Mouse (Mus musculus) testis, postnatal 14 days (tissue): ENCODE measurements around the gene Cnih1.
"Not testable (repeated sequence)": the region's sequence is repeated elsewhere in the genome, so short reads cannot be mapped to it uniquely, and the experiment has no call there.

Experiments used
- DNase-seq: peaks from one replicate; pipeline ENCODE4 v3.0.0; 2021; ENCODE audit warnings: low spot score

Gene Cnih1

GRCm38 (mm10) chr14:46787787-46788504 is at the start of gene Cnih1:
Gene Cnih1 (minus strand): TSS chr14:46788411.
- DNase-seq: peak; percentile 90

DNA sequence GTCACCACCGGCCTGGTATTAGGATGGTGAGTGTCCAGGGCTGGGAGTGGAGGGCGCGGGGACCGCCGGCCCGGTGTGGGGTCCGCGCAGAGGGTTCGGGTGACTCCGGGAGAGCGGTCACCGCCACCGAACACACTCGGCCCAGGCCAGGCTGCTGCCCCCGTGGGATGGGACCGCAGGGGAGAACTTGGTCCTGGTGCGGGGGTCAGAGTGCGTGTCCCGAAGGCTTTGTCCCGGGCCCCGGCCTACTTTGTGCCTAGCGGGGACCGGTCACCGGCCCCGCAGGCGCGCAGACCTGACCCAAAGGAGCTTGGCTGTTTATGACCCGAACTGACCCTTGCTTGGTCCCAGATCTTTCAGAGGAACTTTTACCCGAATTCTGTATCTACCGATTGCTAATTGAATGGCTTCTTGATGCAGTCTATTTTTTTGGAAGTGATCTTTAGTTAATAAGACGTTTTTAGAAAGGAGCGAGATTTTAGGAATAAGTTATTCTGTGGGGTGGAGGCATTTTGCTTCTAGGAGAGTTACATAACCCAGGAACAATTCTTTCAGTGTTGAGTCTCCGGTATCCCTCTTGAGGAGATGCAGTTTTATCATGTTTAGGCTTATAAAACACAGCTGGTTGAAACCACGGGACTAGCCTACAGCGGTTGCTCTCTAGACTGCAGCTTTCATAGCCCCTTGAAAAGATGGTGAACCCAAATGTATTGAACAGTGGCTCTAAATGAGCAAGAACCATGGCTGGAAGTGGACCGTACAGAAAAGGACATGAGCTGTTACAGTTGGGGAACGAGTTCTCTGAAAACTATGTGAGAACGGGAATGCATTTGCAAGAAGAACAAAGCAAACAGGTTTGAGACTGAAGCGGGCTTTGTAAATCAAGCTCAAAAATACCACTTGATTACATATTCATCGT is 44.4 kb upstream of the Cnih1 start:
- no peak for DNase-seq

DNA sequence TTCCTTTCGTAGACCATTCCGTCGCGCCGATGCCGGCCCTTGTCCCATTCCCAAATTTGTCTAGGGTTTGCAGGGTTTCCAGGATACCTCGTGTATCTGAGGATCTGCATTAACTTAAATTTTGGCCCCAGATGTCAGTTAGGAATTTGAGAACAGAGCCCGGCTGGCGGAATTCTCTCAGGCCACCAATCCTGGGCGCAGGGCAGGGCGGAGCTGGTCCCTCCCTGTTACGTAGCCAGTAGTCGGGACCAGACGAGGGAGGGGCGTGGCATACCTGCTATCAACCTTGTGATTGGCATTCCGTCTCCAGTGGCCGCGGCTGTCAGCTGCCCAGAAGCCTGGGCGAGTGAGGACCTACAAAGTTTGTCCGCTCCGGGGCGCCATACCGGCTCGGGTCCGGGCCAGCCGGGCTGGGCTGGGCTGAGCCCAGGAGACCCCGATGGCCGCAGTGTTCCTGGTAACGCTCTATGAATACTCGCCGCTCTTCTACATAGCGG is 43.7 kb upstream of the Cnih1 start, which contains the start of gene Cgrrf1:
Cgrrf1 (plus strand) TSS at position 289 of the 497 bp plus-strand sequence.
- DNase-seq: peak; percentile 96

DNA sequence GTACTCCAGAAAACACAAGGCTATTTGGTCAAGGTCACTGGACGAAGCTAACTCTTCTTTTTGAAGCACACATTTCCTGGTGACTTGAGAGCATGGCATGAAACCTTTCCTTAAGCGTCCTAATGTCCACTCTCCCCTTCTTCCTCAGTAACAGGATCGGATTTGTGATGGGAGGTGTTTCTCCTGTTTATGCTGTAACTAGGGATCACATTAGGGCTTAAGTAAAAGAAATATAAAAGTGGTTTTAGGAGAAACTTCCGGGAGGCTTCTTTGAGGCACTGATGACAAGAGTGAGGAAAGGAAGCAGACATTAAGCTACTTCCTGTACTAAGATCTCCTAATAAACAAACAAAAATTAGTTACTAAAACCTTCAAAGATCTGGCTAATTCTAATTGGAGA is 43.1 kb upstream of the Cnih1 start:
- no peak for DNase-seq

DNA sequence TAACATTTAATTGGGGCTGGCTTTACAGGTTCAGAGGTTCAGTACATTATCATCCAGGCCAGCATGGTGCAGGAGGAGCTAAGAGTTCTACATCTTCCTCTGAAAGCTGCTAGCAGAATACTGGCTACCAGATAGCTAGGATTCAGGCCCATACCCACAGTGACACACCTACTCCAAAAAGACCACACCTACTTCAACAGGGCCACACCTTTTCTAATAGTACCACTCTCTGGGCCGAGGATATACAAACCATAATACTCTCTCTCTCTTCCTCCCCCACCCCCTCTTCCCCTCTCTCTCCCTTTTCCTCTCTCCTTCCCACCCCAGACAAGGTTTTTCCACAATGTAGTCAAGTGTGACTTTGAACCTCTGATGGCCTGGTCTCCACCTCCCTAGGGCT is 39.2 kb upstream of the Cnih1 start:
- DNase-seq: no peak

- DNase-seq: no peak
These were observed 35.8 kb upstream of the Cnih1 start for GRCm38 (mm10) chr14:46823996-46824395.

- DNase-seq: peak; percentile 93
These were observed 33.9 kb upstream of the Cnih1 start, which contains the start of gene Gmfb for GRCm38 (mm10) chr14:46821873-46822716. Gene Gmfb (minus strand): TSS chr14:46822242.

DNA sequence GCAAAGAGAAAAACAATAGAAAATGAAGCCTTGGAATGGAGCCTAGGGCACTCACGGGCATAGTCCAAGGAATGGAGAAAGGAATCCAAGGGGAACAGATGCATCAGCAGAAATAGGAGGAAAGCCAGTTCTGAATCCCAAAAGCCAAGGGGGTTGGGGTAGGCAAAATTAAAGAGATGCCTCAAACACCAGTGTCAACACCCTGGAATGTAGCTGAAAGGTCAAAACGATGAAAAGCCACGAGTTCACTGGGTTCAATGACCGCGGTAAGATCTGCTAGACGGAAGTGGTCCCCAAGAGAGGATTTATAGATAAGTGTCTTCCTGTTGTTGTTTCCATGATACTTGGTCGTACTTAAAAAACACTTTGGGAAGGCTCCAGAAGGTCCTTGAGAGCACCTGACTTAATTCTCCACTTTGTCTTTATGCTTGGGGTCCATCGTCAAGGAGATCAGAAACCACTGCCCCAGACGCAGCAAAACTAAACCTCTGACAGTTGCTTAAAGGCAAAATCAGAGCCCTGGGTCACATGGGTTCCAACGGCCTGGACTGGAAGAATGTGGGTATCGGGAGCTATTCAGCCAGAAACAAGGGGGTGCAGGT is 33.2 kb upstream of the Cnih1 start:
- no peak for DNase-seq

GRCm38 (mm10) chr14:46819961-46820360 is 31.8 kb upstream of the Cnih1 start:
- DNase-seq: not testable (repeated sequence)

DNA sequence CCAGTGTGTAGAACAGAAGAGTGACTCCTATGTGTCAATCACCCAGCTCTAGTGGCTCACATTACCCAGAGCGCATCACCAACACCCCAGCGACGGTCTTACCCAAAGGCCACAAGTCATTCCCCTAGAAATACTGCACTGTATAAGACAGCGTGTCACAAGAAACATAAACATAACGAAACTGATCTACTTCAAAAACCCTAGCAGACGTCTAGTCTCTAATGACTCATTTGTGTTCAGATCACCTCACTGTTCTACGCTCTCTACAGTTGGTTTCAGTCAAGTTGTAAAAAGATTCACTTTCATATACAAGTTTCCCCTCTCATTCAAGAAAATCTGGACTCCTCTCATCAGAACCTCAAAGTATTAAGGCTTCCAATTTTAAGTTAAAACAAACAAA is 30.5 kb upstream of the Cnih1 start:
- no peak for DNase-seq

DNA sequence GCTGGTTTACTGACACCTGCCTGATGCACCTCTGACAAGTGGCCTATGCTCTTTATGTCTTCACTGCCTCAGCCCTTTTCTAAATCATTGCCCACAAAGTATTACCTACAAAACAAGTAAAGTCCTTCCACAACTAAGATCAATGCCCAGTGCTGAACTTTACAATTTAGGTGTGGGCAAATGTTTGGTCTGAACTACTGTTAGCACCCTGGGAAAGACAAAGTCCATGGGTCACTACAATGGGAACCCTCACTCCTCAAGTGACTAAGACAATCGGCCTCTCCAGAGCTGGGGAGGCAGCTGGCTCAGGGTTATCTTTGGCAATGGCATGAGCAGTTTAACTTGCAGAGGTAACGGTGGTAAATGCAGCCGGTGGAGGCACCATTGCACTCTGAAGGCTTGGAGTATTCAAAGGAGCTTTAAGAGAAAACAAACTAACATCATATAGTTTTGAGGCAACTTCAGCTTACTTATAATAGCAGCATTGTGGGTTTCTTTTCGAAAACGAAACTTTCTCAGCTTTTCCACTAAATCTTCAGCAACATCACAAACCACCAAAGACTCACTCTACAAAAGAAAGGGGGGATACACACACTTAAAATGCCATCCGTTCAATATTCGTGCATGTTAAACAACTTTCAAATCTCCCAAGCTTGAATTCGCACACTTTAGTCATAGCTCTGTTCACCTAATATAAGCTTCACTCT is 28.9 kb upstream of the Cnih1 start:
- DNase-seq: no peak

- DNase-seq: no peak
These were observed 27.4 kb upstream of the Cnih1 start for GRCm38 (mm10) chr14:46815640-46816039.

DNA sequence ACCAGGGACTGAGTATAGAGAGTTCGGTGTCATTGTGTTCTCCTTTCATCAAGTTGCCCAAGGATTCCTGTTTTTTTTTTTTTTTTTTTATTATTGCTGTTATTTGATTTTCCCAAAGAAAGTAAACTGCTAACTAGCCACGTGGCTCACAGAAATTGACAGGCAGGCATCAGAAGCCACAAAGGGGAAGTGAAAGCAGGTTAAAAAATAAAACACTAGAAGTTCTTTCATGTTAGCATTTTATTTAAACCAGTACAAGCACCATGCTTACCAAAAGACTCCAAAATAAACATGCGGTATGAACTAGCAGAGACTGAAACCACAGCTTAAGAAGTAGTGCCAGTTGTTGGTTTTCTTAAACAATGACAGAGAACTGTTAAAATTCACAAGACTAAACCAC is 19.7 kb upstream of the Cnih1 start:
- DNase-seq: no peak

- no peak for DNase-seq
These were observed 18.0 kb upstream of the Cnih1 start for GRCm38 (mm10) chr14:46806186-46806585.

- DNase-seq: no peak
These were observed 15.6 kb upstream of the Cnih1 start for GRCm38 (mm10) chr14:46803791-46804190.

GRCm38 (mm10) chr14:46803259-46803658 is 15.0 kb upstream of the Cnih1 start:
- DNase-seq: no peak

DNA sequence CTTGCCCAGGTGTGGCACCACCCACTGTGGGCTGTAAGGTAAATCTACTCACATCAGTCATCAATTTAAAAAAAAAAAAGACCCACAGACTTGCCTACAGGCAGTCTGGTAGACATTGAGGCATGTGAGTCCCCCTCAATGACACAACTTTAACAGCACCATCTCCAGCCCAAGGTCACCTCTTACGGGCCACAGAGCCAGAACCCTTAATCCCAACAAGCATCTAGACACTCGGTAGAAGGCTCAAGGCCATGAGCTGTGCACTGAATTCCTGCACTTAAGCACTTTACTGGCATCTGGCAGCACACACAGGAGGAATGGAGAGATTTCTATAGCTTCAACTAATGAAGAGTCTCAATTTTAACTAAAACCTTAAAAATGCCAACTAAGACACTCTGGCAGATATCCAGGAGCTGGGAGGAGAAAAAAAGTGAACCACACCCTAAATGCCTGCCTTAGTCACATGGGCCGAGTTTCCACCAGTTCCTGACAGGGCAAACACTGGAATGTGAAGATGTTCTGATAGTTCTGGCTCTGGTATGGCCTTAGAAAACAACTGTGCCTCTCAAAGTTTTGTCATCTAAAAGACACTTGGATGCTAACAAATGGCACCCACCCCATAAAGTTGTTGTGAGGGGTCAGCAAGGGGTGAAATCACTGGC is 12.6 kb upstream of the Cnih1 start:
- no peak for DNase-seq

DNA sequence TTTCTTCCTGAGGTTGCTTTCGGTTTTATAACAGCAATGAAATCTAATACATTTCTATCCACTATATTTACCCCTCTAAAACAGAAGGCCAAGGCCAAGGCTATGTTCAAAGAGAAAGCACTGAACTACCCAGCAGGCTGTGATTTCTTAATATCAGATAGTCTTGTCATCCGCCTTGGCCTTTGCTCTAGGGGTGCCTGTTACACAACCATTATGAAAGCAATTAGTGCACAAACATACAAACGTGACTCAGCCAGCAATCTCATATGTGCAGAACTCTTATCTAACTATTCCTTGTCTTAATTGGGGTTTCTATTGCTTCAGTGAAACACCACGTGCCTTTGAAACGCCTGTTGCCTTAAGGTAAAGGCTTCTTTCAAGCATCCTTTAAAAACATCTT is 5.9 kb upstream of the Cnih1 start:
- DNase-seq: peak; percentile 23

GRCm38 (mm10) chr14:46790723-46791122 is 2.5 kb upstream of the Cnih1 start:
- DNase-seq: no peak

DNA sequence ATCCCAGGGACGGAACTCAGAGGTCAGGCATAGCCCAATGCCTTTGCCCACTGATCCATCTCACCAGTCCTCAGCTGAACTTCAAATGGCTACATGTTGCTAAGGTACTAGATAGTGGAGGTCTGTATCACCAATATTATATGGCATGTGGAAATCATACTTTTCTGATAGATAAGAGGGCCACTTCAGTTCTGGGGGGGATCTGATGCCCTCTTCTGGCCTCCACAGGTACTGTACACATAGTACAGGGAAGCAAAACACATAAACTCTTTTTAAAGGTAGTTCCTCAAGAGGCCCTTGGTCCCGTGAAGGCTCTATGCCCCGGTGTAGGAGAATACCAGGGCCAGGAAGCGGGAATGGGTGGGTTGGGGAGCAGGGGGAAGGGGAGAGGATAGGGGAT is 2.1 kb upstream of the Cnih1 start:
- DNase-seq: no peak
